Mouse (Mus musculus) heart, embryonic 16.5 days (tissue): ENCODE results near the gene Eef1a1. TPM values are rescaled to one million over a fixed set of nuclear protein-coding genes. Genes with fewer than 3 reads are reported as not detected.

ENCODE experiments used
- ATAC-seq: fragments of 200-750 bp; cut with Nextera tagmentation; replicated peaks from 2 replicates; pipeline ENCODE4 v1.8.0; 2017; ENCODE audit warnings: moderate number of reproducible peaks; ENCODE audit not compliant: insufficient read depth, low FRiP score; ENCODE audit errors: extremely low read depth
- H3K27ac ChIP-seq: fragments of 300-500 bp; sonication (generic); 2 replicates; pipeline ENCODE4 v1.5.1; 2014; ENCODE audit warnings: mild to moderate bottlenecking, low read length, control low read depth, moderate library complexity
- H3K27me3 ChIP-seq: fragments of 300-500 bp; sonication (generic); 2 replicates; pipeline ENCODE4 v1.6.1; 2014; ENCODE audit warnings: low read length, mixed read lengths; ENCODE audit not compliant: control insufficient read depth, insufficient read depth
- H3K36me3 ChIP-seq: fragments of 300-500 bp; sonication (generic); 2 replicates; pipeline ENCODE4 v1.6.1; 2014; ENCODE audit not compliant: control insufficient read depth, insufficient read depth
- H3K4me1 ChIP-seq: fragments of 300-500 bp; sonication (generic); 2 replicates; pipeline ENCODE4 v1.6.1; 2014; ENCODE audit warnings: low read length, mixed read lengths; ENCODE audit not compliant: control insufficient read depth, insufficient read depth
- H3K4me2 ChIP-seq: fragments of 300-500 bp; sonication (generic); 2 replicates; pipeline ENCODE4 v1.6.1; 2014; ENCODE audit warnings: low read depth, mild to moderate bottlenecking, control low read depth, low read length
- H3K4me3 ChIP-seq: fragments of 300-500 bp; sonication (generic); 2 replicates; pipeline ENCODE4 v1.5.1; 2014; ENCODE audit warnings: mild to moderate bottlenecking, control low read depth, low read length
- H3K9ac ChIP-seq: fragments of 300-500 bp; sonication (generic); 2 replicates; pipeline ENCODE4 v1.6.1; 2014; ENCODE audit warnings: low read length, control low read depth
- H3K9me3 ChIP-seq: fragments of 300-500 bp; sonication (generic); replicated peaks from 2 replicates; pipeline ENCODE4 v1.6.1; 2016; ENCODE audit warnings: low read length; ENCODE audit not compliant: control insufficient read depth
- WGBS: fragments of 180-500 bp; shearing (Covaris S2); extraction: QIAGEN DNeasy Blood & Tissue Kit; methylation state at CpG from one replicate; pipeline ENCODE4 v1.1.7; 2014; 5-methylcytosine and 5-hydroxymethylcytosine counted together
- polyA plus RNA-seq: library from polyadenylated mRNA; unstranded; fragments of >200 nt; fragmentation: Nextera tagmentation; extraction: Ambion mirVana; gene quantifications from 2 replicates; pipeline ENCODE4 v1.2.1, GENCODE M21; 2015

Gene Eef1a1
- polyA plus RNA-seq, 1 experiment from 2014 or later: 3,297 TPM

DNA sequence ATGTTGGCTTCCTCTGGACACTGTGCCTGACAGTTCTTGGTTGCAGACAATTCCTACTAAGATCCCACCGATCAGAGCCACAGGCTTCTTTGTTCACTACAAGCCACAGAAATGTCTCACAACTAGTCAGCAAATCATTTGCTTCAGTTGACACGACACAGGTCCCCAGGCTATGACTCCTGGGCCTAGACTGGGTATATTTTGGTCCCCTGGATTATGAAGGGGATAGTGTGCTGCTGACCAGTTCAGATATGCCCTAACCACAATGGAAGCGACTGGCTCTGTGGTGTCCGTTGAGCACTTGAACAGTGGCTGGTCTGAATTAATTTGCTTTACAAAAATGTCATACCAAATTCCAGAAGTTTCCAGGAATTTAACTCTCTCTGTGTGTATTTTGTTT, 25.7 kb upstream of the Eef1a1 start:
- Histone ChIP-seq H3K27ac (no peak overlapping the region), H3K4me1 (peaks cover 9% of the 10 kb centered on the region), H3K36me3 (no peaks in the 10 kb centered on the region), H3K27me3 (no peaks in the 10 kb centered on the region), H3K4me3 (no peak overlapping the region), H3K9ac (no peak overlapping the region), H3K4me2 (no peak overlapping the region), H3K9me3 (peaks cover 3% of the 10 kb centered on the region; the same call in 1 of the 2 replicates)
- WGBS: 64% methylated on average over 4 of the region's 4 CpGs
- ATAC-seq: no peak

DNA sequence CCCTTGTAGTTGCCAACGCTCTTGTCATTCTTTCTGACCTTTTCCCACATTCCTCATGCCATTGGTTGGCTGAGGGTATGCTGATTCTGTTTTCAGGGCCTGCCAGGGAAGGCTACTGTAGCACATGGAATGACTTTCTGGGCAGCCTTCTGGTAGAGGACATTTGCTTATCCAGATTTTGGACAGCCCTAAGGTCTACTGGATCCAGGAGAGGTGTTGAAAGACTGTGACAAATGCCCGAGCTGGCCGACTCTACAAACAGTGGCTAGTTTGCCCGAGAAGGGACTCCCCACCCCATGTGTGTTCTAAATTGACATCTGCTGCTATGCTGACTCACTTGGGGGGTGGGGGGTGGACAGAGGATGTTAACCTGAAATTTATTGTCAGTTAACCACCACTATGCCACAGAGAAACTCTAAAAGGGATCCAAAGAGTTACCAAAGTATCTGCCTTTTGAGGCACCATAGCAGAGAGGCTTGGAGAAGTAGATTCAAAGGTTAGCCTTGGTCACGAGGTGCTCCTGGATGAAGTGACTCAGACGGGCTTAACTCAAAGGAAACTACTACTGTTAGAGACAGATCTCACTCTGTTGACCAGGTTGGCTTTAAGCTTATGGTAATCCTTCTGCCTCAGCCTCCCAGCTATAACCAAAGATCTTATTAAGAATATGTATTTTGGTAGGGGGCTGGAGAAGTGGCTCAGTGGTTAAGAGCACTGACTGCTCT, 25.0 kb upstream of the Eef1a1 start:
- no peak overlapping the region for H3K4me2 ChIP-seq
- H3K27me3 ChIP-seq: no peaks in the 10 kb centered on the region
- H3K9me3 ChIP-seq: peaks cover 3% of the 10 kb centered on the region; the same call in 1 of the 2 replicates
- H3K4me1 ChIP-seq: peaks cover 9% of the 10 kb centered on the region
- no peaks in the 10 kb centered on the region for H3K36me3 ChIP-seq
- H3K4me3 ChIP-seq: no peak overlapping the region
- WGBS: 25% methylated on average over 6 of the region's 6 CpGs
- 0 out of 2 replicates have a peak overlapping the region, but pooled peaks have one; percentile 33 for H3K9ac ChIP-seq
- peak overlapping the region; percentile 95 for H3K27ac ChIP-seq
- peak; percentile 90 for ATAC-seq

DNA sequence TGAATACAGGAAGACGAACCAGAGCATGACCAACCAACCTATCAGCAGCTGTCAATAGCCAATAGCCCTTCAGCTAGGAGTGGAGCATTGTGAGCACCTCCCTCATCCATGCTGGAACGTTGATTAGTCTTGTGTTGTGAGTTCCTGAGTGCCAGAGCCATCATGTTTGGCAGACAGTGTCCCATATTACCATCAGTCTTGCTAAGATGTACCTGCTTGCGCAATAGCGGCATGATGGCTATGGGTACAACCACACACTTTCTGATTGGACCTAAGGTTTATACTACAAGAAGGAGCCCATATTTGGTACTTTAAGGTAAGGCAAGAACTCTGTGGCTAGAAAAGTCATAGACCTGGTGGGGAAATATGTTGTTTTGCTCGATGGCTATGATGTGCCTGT, 22.8 kb upstream of the Eef1a1 start:
- Histone ChIP-seq H3K4me3 (no peak overlapping the region), H3K27ac (peak overlapping the region; percentile 95), H3K9me3 (peaks cover 3% of the 10 kb centered on the region; the same call in 1 of the 2 replicates), H3K36me3 (no peaks in the 10 kb centered on the region), H3K9ac (no peak overlapping the region), H3K4me1 (peaks cover 9% of the 10 kb centered on the region), H3K27me3 (no peaks in the 10 kb centered on the region), H3K4me2 (no peak overlapping the region)
- ATAC-seq: no peak
- 89% methylated on average over 5 of the region's 5 CpGs for WGBS

DNA sequence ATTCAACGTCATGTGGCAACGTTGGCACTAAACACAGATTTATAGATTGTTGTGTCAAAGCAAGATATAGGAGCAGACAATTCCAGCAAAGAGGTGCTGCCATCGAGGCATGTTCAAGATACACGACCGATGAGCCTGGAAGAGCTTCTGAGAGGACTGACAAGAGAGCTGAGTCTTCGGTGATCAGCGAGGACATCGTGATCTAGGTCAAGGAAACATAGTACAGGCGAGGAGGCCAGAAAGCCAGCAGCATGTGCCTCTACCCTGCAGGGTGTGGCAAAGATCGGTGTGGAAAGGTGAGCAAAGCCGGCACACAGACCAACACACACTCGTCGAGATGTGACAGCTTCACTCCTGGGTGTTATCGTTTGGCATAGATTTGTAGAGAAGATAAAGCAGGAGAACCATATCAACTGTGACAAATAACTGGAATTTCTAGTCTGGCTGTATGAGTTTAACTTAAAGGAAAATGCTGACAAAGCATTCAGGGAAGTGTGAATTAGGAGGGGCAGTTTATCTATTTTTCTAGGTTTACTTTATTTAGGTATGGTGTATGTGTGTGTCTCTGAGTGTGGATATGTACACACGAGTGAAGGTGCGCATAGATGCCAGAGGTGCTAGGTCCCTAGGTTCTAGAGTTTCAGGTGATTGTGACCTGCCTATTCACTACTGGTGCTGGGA, 19.3 kb upstream of the Eef1a1 start:
- peaks cover 18% of the 10 kb centered on the region for H3K4me1 ChIP-seq

DNA sequence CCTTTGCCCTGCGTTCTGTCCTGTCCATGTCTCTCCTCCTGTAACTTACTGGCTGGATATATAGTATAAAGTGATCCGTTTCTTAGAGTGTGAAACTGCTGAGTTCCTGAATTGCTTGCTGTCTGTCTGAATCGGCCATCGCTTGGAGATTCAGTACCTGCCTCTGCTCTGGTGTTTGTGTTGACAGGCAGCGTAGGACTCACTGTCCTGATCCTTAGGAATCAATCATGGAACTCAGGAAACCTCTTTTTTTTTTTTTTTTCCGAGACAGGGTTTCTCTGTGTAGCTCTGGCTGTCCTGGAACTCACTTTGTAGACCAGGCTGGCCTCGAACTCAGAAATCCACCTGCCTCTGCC, 17.7 kb upstream of the Eef1a1 start:
- H3K9me3 ChIP-seq: peaks cover 3% of the 10 kb centered on the region; the same call in 1 of the 2 replicates
- H3K36me3 ChIP-seq: no peaks in the 10 kb centered on the region
- H3K27ac ChIP-seq: peak overlapping the region; percentile 57
- 48% methylated on average over 7 of the region's 7 CpGs for WGBS
- H3K4me2 ChIP-seq: peak overlapping the region; percentile 38; the same call in 1 of the 2 replicates
- 0 out of 2 replicates have a peak overlapping the region, but pooled peaks have one; percentile 52 for H3K9ac ChIP-seq
- H3K4me3 ChIP-seq: no peak overlapping the region
- ATAC-seq: no peak
- peaks cover 20% of the 10 kb centered on the region for H3K4me1 ChIP-seq
- H3K27me3 ChIP-seq: no peaks in the 10 kb centered on the region

More for the DNA sequence above, 19.3 kb upstream of the Eef1a1 start:
- no peaks in the 10 kb centered on the region for H3K36me3 ChIP-seq
- peaks cover 3% of the 10 kb centered on the region; the same call in 1 of the 2 replicates for H3K9me3 ChIP-seq
- WGBS: 76% methylated on average over 16 of the region's 16 CpGs
- no peak overlapping the region for H3K9ac ChIP-seq
- no peak overlapping the region for H3K4me2 ChIP-seq
- no peaks in the 10 kb centered on the region for H3K27me3 ChIP-seq
- ATAC-seq: no peak
- H3K27ac ChIP-seq: no peak overlapping the region
- no peak overlapping the region for H3K4me3 ChIP-seq

DNA sequence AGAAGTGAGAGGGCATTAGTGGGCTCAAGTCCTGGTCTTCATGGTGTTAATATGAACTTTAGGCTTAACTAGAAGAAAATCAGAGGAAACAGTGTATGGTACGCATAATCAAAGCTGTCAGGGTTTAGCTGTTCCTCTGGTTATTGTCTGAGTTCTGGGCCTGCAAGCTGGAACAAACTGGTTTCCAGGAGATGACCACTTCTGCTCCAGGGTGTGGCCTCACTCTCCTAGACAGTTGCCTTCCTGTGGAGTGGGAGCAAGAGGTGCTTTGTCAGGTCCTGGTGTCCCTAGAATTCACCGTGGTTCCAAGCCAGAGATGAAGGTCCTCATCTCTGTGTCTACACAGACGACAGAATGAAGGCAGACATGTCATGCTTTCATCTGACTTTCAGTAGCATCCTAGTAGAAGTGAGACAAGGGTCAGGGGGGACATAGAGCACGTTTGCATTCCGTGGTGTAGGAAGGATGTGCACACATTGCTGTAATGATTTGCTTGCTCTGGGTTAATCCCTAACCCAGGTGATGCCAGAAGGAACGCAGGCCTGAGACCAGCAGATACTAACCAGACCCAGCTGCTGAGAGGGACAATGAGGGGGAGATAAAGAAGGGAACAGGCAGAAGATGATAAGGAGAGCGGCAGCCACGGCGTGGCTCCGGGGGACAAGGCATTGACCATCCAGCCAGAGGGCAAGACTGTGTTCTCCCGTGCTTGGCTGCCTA, 17.2 kb upstream of the Eef1a1 start:
- H3K4me2 ChIP-seq: peak overlapping the region; percentile 38; the same call in 1 of the 2 replicates
- H3K27ac ChIP-seq: peak overlapping the region; percentile 57

DNA sequence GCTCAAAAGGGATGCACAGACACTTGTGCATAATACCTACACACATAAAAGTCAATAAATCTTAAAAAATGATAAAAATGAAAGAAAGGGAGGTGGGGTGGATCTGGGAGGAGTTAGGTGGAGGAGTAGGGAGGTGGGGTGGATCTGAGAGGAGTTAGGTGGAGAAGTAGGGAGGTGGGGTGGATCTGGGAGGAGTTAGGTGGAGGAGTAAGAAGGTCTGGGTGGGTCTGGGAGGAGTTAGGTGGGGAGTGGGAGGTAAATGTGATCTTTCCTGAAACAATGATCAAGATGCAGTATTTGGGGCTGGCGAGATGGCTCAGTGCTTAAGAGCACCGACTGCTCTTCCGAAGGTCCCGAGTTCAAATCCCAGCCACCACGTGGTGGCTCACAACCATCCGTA, 16.3 kb upstream of the Eef1a1 start:
- H3K4me2 ChIP-seq: no peak overlapping the region
- peaks cover 22% of the 10 kb centered on the region for H3K4me1 ChIP-seq
- no peak for ATAC-seq
- no peaks in the 10 kb centered on the region for H3K36me3 ChIP-seq
- no peaks in the 10 kb centered on the region for H3K9me3 ChIP-seq
- WGBS: 87% methylated on average over 6 of the region's 6 CpGs
- H3K4me3 ChIP-seq: no peak overlapping the region
- no peak overlapping the region for H3K27ac ChIP-seq
- H3K9ac ChIP-seq: no peak overlapping the region
- H3K27me3 ChIP-seq: no peaks in the 10 kb centered on the region

More for the DNA sequence above, 17.2 kb upstream of the Eef1a1 start:
- H3K36me3 ChIP-seq: no peaks in the 10 kb centered on the region
- ATAC-seq: peak; percentile 63
- no peak overlapping the region for H3K4me3 ChIP-seq
- no peaks in the 10 kb centered on the region for H3K9me3 ChIP-seq
- peaks cover 20% of the 10 kb centered on the region for H3K4me1 ChIP-seq
- H3K9ac ChIP-seq: 0 out of 2 replicates have a peak overlapping the region, but pooled peaks have one; percentile 52
- WGBS: 21% methylated on average over 11 of the region's 11 CpGs
- no peaks in the 10 kb centered on the region for H3K27me3 ChIP-seq

DNA sequence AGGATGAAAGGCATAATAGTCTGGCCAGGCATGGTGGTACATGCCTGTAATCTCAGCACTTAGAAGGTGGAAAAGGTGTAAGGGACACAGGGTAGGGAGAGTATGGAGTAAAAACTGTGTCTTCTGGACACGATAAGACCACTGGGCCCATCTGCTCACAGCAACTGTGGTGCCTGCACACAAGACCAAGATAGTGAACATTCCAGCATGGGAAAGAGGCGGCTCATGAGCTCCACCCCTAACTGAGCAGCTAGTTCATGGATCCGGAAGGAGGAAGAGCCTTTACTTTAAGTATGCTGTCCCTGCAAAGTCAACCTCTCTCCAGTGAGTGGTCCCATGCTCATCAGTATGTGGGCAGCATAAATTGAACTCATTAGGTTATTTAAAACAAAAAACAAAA, 15.7 kb upstream of the Eef1a1 start:
- ATAC-seq: no peak
- H3K36me3 ChIP-seq: no peaks in the 10 kb centered on the region
- no peak overlapping the region for H3K4me3 ChIP-seq
- 49% methylated on average over 3 of the region's 3 CpGs for WGBS
- no peak overlapping the region for H3K9ac ChIP-seq
- H3K4me1 ChIP-seq: peaks cover 24% of the 10 kb centered on the region
- no peaks in the 10 kb centered on the region for H3K27me3 ChIP-seq
- no peak overlapping the region for H3K4me2 ChIP-seq
- H3K27ac ChIP-seq: no peak overlapping the region
- no peaks in the 10 kb centered on the region for H3K9me3 ChIP-seq
